Mouse (Mus musculus) urinary bladder, postnatal 10 days (tissue): Measurements from ENCODE around the gene Thoc3.

Experiments used
- DNase-seq: peaks from one replicate; pipeline ENCODE4 v3.0.0; 2022; ENCODE audit warnings: low spot score

The Thoc3 gene

GRCm38 (mm10) chr13:54443693-54444092 lies 25.0 kb downstream of the Thoc3 start:
- no peak for DNase-seq

GRCm38 (mm10) chr13:54439912-54440311 lies 28.7 kb downstream of the Thoc3 start:
- no peak for DNase-seq

GRCm38 (mm10) chr13:54438814-54439213 lies 29.8 kb downstream of the Thoc3 start:
- no peak for DNase-seq

GRCm38 (mm10) chr13:54437083-54437482 lies 31.6 kb downstream of the Thoc3 start:
- DNase-seq = no peak

GRCm38 (mm10) chr13:54436666-54437065 lies 32.0 kb downstream of the Thoc3 start:
- DNase-seq = no peak

GRCm38 (mm10) chr13:54431161-54431560 lies 37.5 kb downstream of the Thoc3 start:
- no peak for DNase-seq

GRCm38 (mm10) chr13:54430051-54430450 lies 38.6 kb downstream of the Thoc3 start:
- DNase-seq = no peak

GRCm38 (mm10) chr13:54428771-54429170 lies 39.9 kb downstream of the Thoc3 start:
- no peak for DNase-seq

GRCm38 (mm10) chr13:54426781-54427655 lies 41.6 kb downstream of the Thoc3 start:
- DNase-seq = no peak

GRCm38 (mm10) chr13:54425269-54425668 lies 43.4 kb downstream of the Thoc3 start:
- no peak for DNase-seq

GRCm38 (mm10) chr13:54420226-54420625 lies 48.4 kb downstream of the Thoc3 start:
- no peak for DNase-seq

- no peak for DNase-seq
Measured at GRCm38 (mm10) chr13:54418781-54419327, 49.8 kb downstream of the Thoc3 start.

- DNase-seq = no peak
Measured at GRCm38 (mm10) chr13:54415059-54415458, 53.6 kb downstream of the Thoc3 start.

GRCm38 (mm10) chr13:54412721-54413120 lies 55.9 kb downstream of the Thoc3 start:
- no peak for DNase-seq

GRCm38 (mm10) chr13:54412236-54412635 lies 56.4 kb downstream of the Thoc3 start:
- no peak for DNase-seq

- DNase-seq = no peak
Measured at GRCm38 (mm10) chr13:54411656-54412055, 57.0 kb downstream of the Thoc3 start.
